Mouse (Mus musculus) forebrain, embryonic 13.5 days (tissue): Measurements from ENCODE around the gene Sv2c. TPM values are rescaled to one million over a fixed set of nuclear protein-coding genes. Genes with fewer than 3 reads are reported as not detected.
A peak's percentile ranks its signal among the peaks of the same experiment; 100 is the strongest.
"Not testable (repeated sequence)": the region's sequence is repeated elsewhere in the genome, so short reads cannot be mapped to it uniquely, and the experiment has no call there.

ENCODE experiments used
- ATAC-seq: fragments of 200-750 bp; cut with Nextera tagmentation; 2 replicates; pipeline ENCODE4 v1.8.0; 2017
- H3K27ac ChIP-seq: fragments of 300-500 bp; sonication (generic); 2 replicates; pipeline ENCODE4 v1.5.1; 2015; ENCODE audit warnings: inconsistent platforms, mild to moderate bottlenecking, moderate library complexity
- H3K27me3 ChIP-seq: fragments of 300-500 bp; sonication (generic); 2 replicates; pipeline ENCODE4 v1.6.1; 2015; ENCODE audit warnings: mild to moderate bottlenecking, inconsistent platforms
- H3K36me3 ChIP-seq: fragments of 300-500 bp; sonication (generic); 2 replicates; pipeline ENCODE4 v1.6.1; 2015; ENCODE audit warnings: mild to moderate bottlenecking, inconsistent platforms; ENCODE audit not compliant: poor library complexity, severe bottlenecking
- H3K4me1 ChIP-seq: fragments of 300-500 bp; sonication (generic); 2 replicates; pipeline ENCODE4 v1.6.1; 2015; ENCODE audit warnings: inconsistent platforms
- H3K4me2 ChIP-seq: fragments of 300-500 bp; sonication (generic); 2 replicates; pipeline ENCODE4 v1.6.1; 2015; ENCODE audit warnings: inconsistent platforms, mild to moderate bottlenecking, moderate library complexity
- H3K4me3 ChIP-seq: fragments of 300-500 bp; sonication (generic); 2 replicates; pipeline ENCODE4 v1.5.1; 2015; ENCODE audit warnings: mild to moderate bottlenecking, inconsistent platforms
- H3K9ac ChIP-seq: fragments of 300-500 bp; sonication (generic); 2 replicates; pipeline ENCODE4 v1.6.1; 2015; ENCODE audit warnings: mild to moderate bottlenecking, inconsistent platforms
- H3K9me3 ChIP-seq: fragments of 300-500 bp; sonication (generic); replicated peaks from 2 replicates; pipeline ENCODE4 v1.6.1; 2016; ENCODE audit warnings: inconsistent platforms
- WGBS: fragments of 180-500 bp; shearing (Covaris S2); methylation state at CpG from one replicate; pipeline ENCODE4 v1.1.7; 2015; 5-methylcytosine and 5-hydroxymethylcytosine counted together
- polyA plus RNA-seq: library from polyadenylated mRNA; unstranded; fragments of >200 nt; fragmentation: Nextera tagmentation; extraction: Ambion mirVana; gene quantifications from 2 replicates; pipeline ENCODE4 v1.2.1, GENCODE M21; 2015

Gene Sv2c
- polyA plus RNA-seq, 1 experiment from 2014 or later = 1.2 TPM

DNA sequence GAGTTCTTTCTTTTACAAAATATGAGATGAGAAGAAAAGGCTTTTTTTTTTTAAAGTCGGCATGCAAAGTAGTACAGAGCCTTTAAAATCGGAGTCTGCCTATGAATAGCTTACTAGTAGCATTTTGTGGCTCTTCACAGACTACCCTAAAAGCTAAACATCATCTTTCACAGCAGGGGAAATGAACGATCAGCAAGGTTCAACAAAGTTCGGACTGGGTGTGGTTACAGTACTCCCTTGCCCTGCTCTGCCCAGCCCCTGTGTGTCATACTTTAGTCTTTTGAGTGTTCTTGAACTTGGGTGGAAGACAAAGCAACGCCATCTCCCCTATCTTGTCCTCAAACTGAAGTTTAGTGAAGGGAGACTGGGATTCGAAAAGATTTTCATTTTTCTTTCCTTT, 5.7 kb downstream of the Sv2c start:
- H3K4me2 ChIP-seq = no peak overlapping the region
- no peaks in the 10 kb centered on the region for H3K36me3 ChIP-seq
- no peak overlapping the region for H3K4me3 ChIP-seq
- peaks cover 31% of the 10 kb centered on the region for H3K27me3 ChIP-seq
- no peak overlapping the region for H3K9ac ChIP-seq
- 85% methylated on average over 6 of the region's 6 CpGs for WGBS
- ATAC-seq = no peak
- peaks cover 16% of the 10 kb centered on the region for H3K4me1 ChIP-seq
- H3K9me3 ChIP-seq = no peaks in the 10 kb centered on the region
- no peak overlapping the region for H3K27ac ChIP-seq

DNA sequence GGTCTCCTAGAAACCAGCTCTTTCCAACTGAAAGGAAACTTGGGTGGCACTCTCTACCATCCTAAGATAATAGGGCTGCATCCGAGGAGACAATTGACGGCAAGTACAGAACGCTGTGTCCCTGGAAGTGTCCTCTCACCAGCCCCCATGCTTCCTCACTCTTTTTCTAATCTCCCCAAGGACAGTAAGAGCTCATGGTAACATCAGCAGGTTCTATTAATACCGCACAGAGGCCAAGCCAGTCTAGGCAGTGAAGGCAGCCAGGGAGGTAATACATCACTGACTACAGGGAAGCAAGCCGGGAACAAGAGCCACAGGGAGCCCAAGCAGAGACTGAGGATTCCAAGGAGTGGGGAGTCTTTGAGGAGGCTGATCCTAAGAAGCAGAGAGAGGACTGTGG, 7.4 kb downstream of the Sv2c start:
- Histone ChIP-seq H3K27me3 (peaks cover 15% of the 10 kb centered on the region), H3K4me2 (no peak overlapping the region), H3K4me1 (no peaks in the 10 kb centered on the region), H3K9ac (no peak overlapping the region), H3K4me3 (no peak overlapping the region), H3K27ac (no peak overlapping the region), H3K9me3 (no peaks in the 10 kb centered on the region), H3K36me3 (no peaks in the 10 kb centered on the region)
- WGBS = 73% methylated on average over 5 of the region's 5 CpGs
- no peak for ATAC-seq

DNA sequence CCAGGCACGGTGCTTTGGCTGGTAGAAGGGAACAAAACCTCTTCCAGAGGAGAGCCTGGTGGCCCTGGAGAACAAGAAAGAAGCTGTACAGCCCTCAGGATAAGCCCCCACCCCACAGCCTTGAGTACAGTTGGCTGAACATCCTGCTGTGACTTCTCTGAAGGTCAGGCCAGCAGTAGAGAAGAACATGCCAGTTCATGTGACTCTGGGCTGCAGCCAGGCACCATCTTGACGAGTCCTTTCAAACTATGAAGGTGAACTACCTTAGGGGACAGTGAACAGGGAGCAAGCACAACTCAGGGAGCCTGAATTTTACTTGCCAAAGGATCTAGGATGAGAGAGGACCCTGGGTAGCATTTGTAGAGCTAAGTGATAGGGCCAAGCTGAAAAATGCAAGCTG, 19.7 kb downstream of the Sv2c start:
- H3K4me1 ChIP-seq = peaks cover 6% of the 10 kb centered on the region
- H3K27ac ChIP-seq = no peak overlapping the region
- ATAC-seq = no peak
- H3K27me3 ChIP-seq = no peaks in the 10 kb centered on the region
- no peaks in the 10 kb centered on the region for H3K36me3 ChIP-seq
- no peak overlapping the region for H3K4me2 ChIP-seq
- 85% methylated on average over 2 of the region's 2 CpGs for WGBS
- no peak overlapping the region for H3K9ac ChIP-seq
- no peaks in the 10 kb centered on the region for H3K9me3 ChIP-seq
- no peak overlapping the region for H3K4me3 ChIP-seq

DNA sequence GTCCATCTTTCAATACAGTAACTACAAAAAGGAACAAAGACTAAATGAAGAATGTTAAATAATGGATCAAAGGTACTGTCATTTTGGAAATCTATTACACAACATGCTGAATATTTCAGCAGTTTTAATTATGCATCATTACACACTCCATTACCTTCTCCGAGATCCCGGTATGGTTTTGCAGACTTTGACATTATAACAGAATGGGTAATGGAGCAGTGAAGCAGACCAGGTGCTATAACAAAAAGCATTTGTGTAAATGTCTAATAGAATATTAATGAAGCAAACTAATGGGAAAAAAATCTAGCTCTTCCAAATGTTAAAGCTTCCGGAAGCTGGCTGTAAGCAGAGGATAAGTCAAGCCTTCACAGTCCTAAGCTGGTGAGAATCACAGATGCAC, 21.6 kb downstream of the Sv2c start:
- no peaks in the 10 kb centered on the region for H3K27me3 ChIP-seq
- 37% methylated on average over 3 of the region's 3 CpGs for WGBS
- no peak overlapping the region for H3K4me3 ChIP-seq
- no peak overlapping the region for H3K4me2 ChIP-seq
- no peaks in the 10 kb centered on the region for H3K36me3 ChIP-seq
- ATAC-seq = 0 out of 2 replicates have a peak, but pooled peaks have one; percentile 27
- no peak overlapping the region for H3K9ac ChIP-seq
- H3K9me3 ChIP-seq = no peaks in the 10 kb centered on the region
- H3K27ac ChIP-seq = no peak overlapping the region
- peaks cover 6% of the 10 kb centered on the region for H3K4me1 ChIP-seq

DNA sequence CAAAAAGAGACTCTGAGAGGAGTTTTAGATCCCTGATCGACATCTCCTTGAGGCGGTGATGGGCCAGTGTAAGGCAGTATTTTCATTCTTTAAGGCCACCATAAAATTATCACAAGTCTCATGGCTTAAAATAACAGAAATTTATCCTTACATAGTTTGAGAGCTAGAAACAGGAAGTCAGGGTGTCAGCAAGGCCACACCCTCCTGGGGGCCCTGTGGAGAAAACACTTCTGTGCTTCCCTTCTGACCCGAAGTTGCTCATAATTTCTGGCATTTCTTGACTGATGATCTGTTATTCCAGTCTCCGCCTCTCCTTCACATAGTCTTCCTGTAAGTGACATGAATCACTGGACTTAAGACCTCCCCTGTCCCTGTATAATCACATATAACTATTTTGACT, 26.0 kb downstream of the Sv2c start:
- ATAC-seq = no peak
- 87% methylated on average over 4 of the region's 4 CpGs for WGBS
- H3K4me2 ChIP-seq = no peak overlapping the region

DNA sequence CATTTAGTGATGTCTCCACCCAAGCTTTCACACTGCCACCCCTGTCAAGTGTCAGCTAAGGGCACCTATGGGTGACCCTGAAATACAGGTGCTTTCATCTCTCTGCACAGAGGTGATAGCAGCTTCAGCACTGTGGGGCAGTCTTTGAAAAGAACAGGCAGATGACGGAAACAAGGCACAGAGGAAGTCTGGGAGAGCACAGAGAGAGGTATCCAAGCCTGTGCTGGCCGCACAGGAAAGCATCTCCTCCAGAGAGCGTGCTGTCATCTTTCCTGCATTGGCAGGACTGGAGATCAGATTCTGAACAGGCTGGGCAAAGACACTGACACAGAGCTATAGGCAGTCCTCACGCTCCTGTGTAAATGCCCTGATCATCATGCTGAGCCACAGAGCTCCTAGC, 41.4 kb downstream of the Sv2c start:
- no peak overlapping the region for H3K27ac ChIP-seq
- ATAC-seq = no peak
- no peaks in the 10 kb centered on the region for H3K4me1 ChIP-seq
- no peaks in the 10 kb centered on the region for H3K9me3 ChIP-seq
- no peaks in the 10 kb centered on the region for H3K27me3 ChIP-seq
- H3K36me3 ChIP-seq = no peaks in the 10 kb centered on the region
- WGBS = 86% methylated on average over 4 of the region's 4 CpGs
- H3K4me3 ChIP-seq = no peak overlapping the region
- no peak overlapping the region for H3K4me2 ChIP-seq
- H3K9ac ChIP-seq = no peak overlapping the region

More for the DNA sequence above, 26.0 kb downstream of the Sv2c start:
- Histone ChIP-seq H3K9me3 (no peaks in the 10 kb centered on the region), H3K9ac (no peak overlapping the region), H3K36me3 (no peaks in the 10 kb centered on the region), H3K27me3 (no peaks in the 10 kb centered on the region), H3K27ac (no peak overlapping the region), H3K4me1 (peaks cover 6% of the 10 kb centered on the region), H3K4me3 (no peak overlapping the region)

DNA sequence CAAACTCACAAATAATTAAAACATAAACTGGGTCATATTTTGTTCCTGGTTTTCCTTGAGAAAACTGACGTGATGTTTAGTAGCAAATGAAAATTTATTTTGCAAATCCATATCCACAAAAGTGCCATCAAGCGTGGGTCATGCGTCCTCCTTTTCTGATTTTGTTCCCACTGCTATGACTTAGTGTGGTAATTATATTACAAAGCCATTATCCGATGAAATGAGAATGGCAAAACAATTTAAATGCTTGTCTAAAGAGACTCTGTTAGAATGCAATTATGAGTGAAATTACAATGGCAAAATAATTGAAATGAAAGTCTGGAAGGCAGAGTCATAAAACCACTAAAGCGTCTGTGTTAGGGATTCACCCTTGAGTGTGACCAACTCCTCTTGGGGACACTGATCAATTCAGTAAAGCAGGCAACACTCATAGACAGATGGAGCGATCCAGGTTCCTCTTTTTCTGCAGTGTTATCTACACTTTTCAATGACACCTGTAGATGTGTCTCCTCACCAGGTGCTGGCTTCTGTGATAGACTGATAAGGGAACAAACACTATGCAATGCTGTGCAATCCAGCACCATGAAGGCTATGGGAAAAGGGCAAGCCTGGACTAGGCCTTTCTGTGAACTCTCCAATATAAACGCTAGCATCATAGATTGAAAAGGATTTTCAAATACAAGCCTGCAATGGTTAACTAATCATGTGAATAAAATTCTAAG, 46.6 kb downstream of the Sv2c start:
- Histone ChIP-seq H3K4me2 (no peak overlapping the region), H3K36me3 (no peaks in the 10 kb centered on the region), H3K4me3 (no peak overlapping the region), H3K27me3 (no peaks in the 10 kb centered on the region), H3K9ac (no peak overlapping the region), H3K4me1 (no peaks in the 10 kb centered on the region), H3K27ac (no peak overlapping the region), H3K9me3 (no peaks in the 10 kb centered on the region)
- ATAC-seq = no peak
- WGBS = 91% methylated on average over 7 of the region's 7 CpGs

DNA sequence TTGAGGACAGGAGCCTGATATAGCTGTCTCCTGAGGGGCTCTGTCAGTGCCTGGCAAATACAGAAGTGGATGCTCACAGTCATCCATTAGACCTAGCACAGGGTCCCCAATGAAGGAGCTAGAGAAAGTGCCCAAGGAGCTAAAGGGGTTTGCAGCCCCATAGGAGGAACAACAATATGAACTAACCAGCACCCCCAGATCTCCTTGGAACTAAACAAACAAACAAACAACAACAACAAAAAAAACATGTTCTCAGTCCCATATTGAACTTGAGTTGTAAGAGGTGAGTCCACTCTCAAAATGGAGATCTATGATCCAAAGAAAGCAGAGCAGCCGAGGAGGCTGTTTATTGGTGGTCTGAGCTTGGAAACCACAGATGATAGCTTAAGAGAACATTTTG, 50.6 kb downstream of the Sv2c start, which contains the start of gene Gm17190:
Gene Gm17190 (plus strand): TSS at position 301 of the 400 bp plus-strand sequence.
- not testable (repeated sequence) for H3K27ac ChIP-seq, H3K4me1 ChIP-seq, H3K4me3 ChIP-seq, H3K36me3 ChIP-seq, H3K27me3 ChIP-seq, H3K9ac ChIP-seq, H3K4me2 ChIP-seq, H3K9me3 ChIP-seq, ATAC-seq
- 93% methylated on average over 1 of the region's 1 CpGs for WGBS

DNA sequence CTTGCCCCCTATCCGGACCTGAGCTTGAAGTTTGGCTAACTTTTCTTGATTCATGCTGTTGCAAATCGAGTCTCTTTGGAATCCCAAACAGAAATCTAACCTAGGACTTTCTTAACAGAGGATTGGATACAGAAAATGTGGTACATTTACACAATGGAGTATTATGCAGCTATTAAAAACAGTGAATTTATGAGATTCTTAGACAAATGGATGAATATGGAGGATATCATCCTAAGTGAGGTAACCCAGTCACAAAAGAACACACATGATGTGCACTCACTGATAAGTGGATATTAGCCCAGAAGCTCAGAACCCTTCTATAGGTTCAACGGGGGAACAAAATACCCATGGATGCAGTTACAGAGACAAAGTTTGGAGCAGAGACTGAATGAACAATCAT, 51.1 kb downstream of the Sv2c start, which contains the start of gene Gm20075:
Gene Gm20075 (minus strand): TSS at position 101 of the 400 bp plus-strand sequence.
- not testable (repeated sequence) for ATAC-seq, H3K4me3 ChIP-seq, H3K4me1 ChIP-seq, H3K4me2 ChIP-seq, H3K9ac ChIP-seq, H3K9me3 ChIP-seq, H3K27me3 ChIP-seq, H3K36me3 ChIP-seq, H3K27ac ChIP-seq
- 90% methylated on average over 3 of the region's 3 CpGs for WGBS

DNA sequence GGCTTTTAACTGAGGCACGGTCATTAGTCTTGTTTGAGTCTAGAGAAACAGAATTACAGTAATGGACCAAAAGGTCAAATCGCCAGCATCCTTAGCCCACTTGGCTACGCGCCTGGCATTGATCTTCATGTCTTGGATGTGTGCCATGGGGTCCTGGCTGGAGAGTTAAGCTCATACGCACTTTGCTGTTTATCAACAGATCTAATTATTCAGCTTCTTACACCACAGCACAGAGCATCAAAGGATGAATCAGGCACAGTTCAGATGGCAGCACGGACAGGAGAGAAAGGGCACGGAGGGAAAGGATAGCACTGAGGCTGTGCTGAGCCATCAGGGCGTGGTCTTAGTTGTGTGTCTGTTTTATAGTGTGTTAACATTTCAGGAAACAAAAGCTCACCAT, 58.8 kb downstream of the Sv2c start:
- WGBS = 36% methylated on average over 8 of the region's 8 CpGs
- no peak for ATAC-seq
- H3K27me3 ChIP-seq = no peaks in the 10 kb centered on the region
- no peak overlapping the region for H3K4me3 ChIP-seq
- no peak overlapping the region for H3K27ac ChIP-seq
- H3K4me1 ChIP-seq = peaks cover 5% of the 10 kb centered on the region
- no peaks in the 10 kb centered on the region for H3K9me3 ChIP-seq
- no peaks in the 10 kb centered on the region for H3K36me3 ChIP-seq
- no peak overlapping the region for H3K4me2 ChIP-seq
- H3K9ac ChIP-seq = no peak overlapping the region

DNA sequence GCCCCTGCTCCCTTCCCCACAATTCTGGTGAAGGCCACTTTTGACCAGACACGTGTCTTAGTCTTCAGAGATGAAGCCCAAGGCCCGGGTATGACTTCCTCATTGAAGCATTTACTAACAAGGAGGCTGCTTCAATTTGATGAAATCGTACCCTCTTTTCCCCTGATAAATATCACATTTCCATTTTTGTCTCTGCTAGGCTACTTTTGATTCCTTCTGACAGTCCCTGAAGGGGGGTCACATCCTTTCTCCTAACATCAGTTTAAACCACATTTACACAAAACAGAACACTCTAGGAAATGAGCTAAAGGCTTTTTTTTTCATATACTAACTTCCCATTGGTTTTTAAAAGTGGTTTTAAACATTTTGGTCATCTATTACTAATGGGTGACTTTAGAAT, 79.6 kb downstream of the Sv2c start:
- Histone ChIP-seq H3K27ac (no peak overlapping the region), H3K36me3 (no peaks in the 10 kb centered on the region), H3K4me1 (no peaks in the 10 kb centered on the region), H3K4me2 (no peak overlapping the region), H3K9ac (no peak overlapping the region), H3K27me3 (no peaks in the 10 kb centered on the region), H3K9me3 (no peaks in the 10 kb centered on the region), H3K4me3 (no peak overlapping the region)
- 89% methylated on average over 3 of the region's 3 CpGs for WGBS
- no peak for ATAC-seq

DNA sequence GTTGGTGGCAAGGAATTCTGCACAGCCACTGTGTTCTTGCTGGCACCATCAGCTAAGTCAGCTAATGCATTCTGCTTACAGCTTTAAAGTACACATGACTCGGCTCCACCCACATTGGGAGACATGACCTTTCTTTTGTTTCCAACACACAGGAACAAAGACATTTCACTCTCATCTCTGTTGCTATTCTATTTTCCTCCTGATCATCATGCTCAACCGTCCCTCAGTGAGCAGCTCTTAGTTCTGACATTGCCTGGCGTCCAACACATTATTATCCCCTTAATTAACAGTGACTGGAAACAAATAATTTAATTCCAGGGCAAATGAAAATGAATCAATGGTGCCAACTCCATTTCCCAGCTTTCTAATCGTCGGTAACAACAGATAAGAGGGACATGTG, 87.0 kb downstream of the Sv2c start:
- Histone ChIP-seq H3K4me2 (no peak overlapping the region), H3K9ac (no peak overlapping the region), H3K4me1 (peaks cover 4% of the 10 kb centered on the region; the same call in 1 of the 2 replicates), H3K4me3 (no peak overlapping the region), H3K27me3 (no peaks in the 10 kb centered on the region), H3K27ac (no peak overlapping the region), H3K9me3 (no peaks in the 10 kb centered on the region), H3K36me3 (no peaks in the 10 kb centered on the region)
- peak; percentile 30; the same call in 1 of the 2 replicates for ATAC-seq
- WGBS = 32% methylated on average over 5 of the region's 5 CpGs
